Mouse (Mus musculus): ENCODE data around the gene Fancb.

DNA sequence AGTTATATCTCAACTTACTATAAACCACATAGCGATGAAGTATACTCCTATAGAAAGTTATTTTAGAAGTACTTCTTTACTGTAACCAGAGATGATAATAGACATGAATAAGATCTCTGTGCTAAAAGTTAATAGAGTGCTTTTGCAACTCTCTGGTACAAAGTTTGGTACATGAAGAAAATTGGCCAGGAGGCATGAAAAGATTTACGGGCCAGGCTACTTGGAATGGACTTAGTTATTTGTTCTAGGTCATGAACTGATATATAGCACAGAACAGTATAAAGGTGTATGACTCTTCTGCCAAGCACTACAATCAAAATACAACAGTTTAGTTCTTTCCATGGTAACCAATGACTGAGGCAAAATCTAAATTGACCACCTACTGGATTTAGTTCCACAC, 1.5 kb upstream of the Fancb start:
- no peak for TF ChIP-seq CTCF (IDR thresholded peaks at IDR 0.05; ENCODE audit: low read depth, low read length)
- no peak for TF ChIP-seq POLR2A (IDR thresholded peaks at IDR 0.05; ENCODE audit: insufficient read depth, low read length)

Measured in ES-Bruce4 (cell line).